Mouse (Mus musculus): Measurements from ENCODE around the gene Mdk. TPM values are rescaled to one million over a fixed set of nuclear protein-coding genes. Genes with fewer than 3 reads are reported as not detected.

Mdk gene
- polyA plus RNA-seq, 1 experiment: 3.1 TPM

DNA sequence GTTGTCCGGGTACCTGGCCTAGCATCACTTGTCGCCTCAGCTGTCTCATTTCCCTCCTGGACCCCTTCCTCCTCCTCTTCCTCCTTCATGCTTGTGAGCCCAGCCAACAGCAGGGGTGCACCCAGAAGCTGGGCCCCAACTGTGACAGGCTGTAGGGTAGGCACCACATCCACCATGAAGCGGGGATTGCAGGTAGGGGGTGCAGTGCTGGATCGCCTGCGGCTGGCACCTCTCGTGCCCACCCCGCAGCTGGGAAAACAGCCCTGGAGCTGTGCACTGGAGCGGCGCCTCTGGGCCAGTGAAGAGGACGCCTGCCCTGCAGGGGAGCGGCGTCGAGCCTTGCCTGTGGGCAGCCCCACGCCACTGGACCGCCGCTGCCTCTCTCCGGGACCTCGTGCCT, 13.4 kb upstream of the Mdk start, which contains the start of gene Gm9821:
Gm9821 (plus strand) TSS at position 221 of the 400 bp plus-strand sequence.
- H3K36me3 ChIP-seq (ENCODE audit: control insufficient read depth, insufficient read depth, low read length): peaks cover 21% of the 10 kb centered on the region
- H3K27ac ChIP-seq (ENCODE audit: insufficient read depth, low read length): no peak within 1 kb of the TSS
- 94% methylated on average over 18 of the region's 18 CpGs for WGBS
- H3K4me3 ChIP-seq (ENCODE audit: extremely low read depth, insufficient read depth, insufficient read length): no peak within 1 kb of the TSS
- H3K27me3 ChIP-seq (ENCODE audit: control insufficient read depth, insufficient read depth, low read length): no peaks in the 10 kb centered on the region
- TF ChIP-seq POLR2A (IDR thresholded peaks at IDR 0.05; ENCODE audit: low read depth, low read length) (no peak), CTCF (IDR thresholded peaks at IDR 0.05; ENCODE audit: extremely low read depth, insufficient read depth, insufficient read length, insufficient replicate concordance) (no peak)
- no peak for DNase-seq (ENCODE audit: low read depth in 1 of 2, low spot score in 2 of 2)
- H3K4me1 ChIP-seq (ENCODE audit: control insufficient read depth, insufficient read depth, insufficient read length): peaks cover 48% of the 10 kb centered on the region

DNA sequence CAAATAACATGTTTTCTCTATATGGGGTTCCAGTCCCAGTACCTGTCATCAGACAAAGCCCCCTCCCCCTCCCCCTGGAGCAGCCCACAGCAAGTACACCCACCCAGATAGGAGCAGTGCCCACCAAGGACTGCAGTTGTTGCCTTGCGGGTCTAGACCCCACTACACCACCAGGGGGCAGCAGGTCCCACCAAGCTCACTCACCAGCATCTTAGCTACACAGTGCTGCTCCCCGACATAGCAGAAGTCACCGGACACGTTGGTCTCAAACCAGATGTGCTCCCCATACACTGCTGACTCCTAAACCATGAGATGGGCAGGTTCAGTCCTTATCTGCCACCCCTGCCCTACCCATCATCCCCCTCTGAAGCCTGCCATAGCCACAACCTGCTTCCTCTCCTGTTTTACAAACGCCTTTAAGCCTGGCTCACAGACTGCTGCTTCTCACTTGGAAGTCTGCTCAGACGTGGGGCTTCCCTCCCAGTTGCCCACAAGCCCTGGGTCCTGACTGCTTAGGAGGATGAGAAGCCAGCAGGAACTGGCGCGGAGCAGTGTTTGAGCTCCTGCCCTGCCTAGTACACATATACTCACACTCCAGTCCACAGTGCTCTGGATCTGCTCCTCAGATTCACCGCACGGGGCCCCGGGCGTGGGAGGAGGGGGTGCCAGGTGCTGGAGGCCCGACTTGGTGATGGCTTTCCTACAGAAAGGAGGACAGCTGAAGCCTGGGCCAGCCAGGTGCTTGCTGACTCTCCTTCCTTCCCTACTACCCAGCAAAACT, 12.3 kb upstream of the Mdk start:
- no peak overlapping the region for H3K27ac ChIP-seq (ENCODE audit: insufficient read depth, low read length)
- DNase-seq (ENCODE audit: low read depth in 1 of 2, low spot score in 2 of 2): peak; percentile 47 to 77

DNA sequence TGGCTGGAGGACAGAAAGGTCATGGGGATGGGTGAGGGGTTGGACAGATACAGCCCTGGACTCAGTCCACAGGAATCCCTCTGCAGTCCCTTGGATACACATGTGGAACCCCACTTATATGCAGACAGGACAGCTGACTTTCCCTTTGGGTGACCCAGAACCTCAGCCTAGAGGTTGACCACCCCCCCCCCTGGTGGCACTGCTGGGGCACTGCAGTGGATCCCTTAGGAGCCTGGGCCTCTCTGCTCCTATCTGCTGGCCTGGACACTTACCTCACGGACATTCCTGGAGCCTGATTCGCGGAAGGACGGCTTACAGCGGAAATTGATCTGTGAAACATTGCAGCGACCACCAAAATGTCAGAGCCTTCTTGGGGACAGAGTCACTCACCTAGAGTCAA, 10.3 kb upstream of the Mdk start:
- 94% methylated on average over 6 of the region's 6 CpGs for WGBS
- H3K4me1 ChIP-seq (ENCODE audit: control insufficient read depth, insufficient read depth, insufficient read length): peaks cover 19% of the 10 kb centered on the region
- no peak overlapping the region for H3K4me3 ChIP-seq (ENCODE audit: extremely low read depth, insufficient read depth, insufficient read length)
- H3K36me3 ChIP-seq (ENCODE audit: control insufficient read depth, insufficient read depth, low read length): peaks cover 51% of the 10 kb centered on the region
- no peaks in the 10 kb centered on the region for H3K27me3 ChIP-seq (ENCODE audit: control insufficient read depth, insufficient read depth, low read length)
- no peak for DNase-seq (ENCODE audit: low read depth in 1 of 2, low spot score in 2 of 2)
- TF ChIP-seq CTCF (IDR thresholded peaks at IDR 0.05; ENCODE audit: extremely low read depth, insufficient read depth, insufficient read length, insufficient replicate concordance): peak; percentile 23; the same call in 1 of the 2 replicates
- no peak for TF ChIP-seq POLR2A (IDR thresholded peaks at IDR 0.05; ENCODE audit: low read depth, low read length)
- no peak overlapping the region for H3K27ac ChIP-seq (ENCODE audit: insufficient read depth, low read length)

More for the DNA sequence above, 12.3 kb upstream of the Mdk start:
- TF ChIP-seq POLR2A (IDR thresholded peaks at IDR 0.05; ENCODE audit: low read depth, low read length) (no peak), CTCF (IDR thresholded peaks at IDR 0.05; ENCODE audit: extremely low read depth, insufficient read depth, insufficient read length, insufficient replicate concordance) (peak; percentile 89)
- Histone ChIP-seq H3K27me3 (ENCODE audit: control insufficient read depth, insufficient read depth, low read length) (no peaks in the 10 kb centered on the region), H3K4me3 (ENCODE audit: extremely low read depth, insufficient read depth, insufficient read length) (no peak overlapping the region), H3K4me1 (ENCODE audit: control insufficient read depth, insufficient read depth, insufficient read length) (peaks cover 38% of the 10 kb centered on the region), H3K36me3 (ENCODE audit: control insufficient read depth, insufficient read depth, low read length) (peaks cover 32% of the 10 kb centered on the region)
- WGBS: 41% methylated on average over 13 of the region's 13 CpGs

DNA sequence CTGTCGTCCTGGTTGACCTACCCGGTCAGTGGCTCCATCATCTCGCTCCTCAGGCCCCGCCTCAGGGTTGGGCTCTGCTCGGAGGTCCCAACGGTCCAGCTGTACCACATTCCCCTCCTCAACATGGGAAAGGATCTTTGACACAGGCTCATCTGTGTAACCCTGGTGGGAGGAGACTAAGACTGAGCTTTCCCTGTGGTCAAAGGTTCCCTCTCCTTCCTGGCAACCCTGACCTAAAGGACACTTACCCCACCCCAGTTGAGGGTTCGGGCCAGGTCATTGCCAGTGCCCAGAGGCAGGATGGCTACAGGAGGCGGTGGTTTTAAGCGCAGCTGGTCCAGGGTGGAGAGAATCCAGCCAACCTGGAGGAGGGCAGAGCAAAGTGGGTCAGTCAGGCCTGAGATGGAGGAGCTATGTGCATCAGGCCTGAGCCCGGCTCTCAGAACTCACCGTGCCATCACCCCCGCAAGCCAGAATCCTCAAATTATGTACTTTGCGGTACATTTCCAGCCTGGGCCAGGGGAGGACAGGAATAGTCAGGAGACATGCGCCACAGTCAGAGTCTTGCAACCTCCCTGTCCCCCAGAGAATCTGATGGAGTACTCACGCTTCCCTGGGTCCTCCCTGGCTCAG, 7.3 kb upstream of the Mdk start:
- no peak overlapping the region for H3K27ac ChIP-seq (ENCODE audit: insufficient read depth, low read length)
- no peak for TF ChIP-seq POLR2A (IDR thresholded peaks at IDR 0.05; ENCODE audit: low read depth, low read length)
- TF ChIP-seq CTCF (IDR thresholded peaks at IDR 0.05; ENCODE audit: extremely low read depth, insufficient read depth, insufficient read length, insufficient replicate concordance): no peak

DNA sequence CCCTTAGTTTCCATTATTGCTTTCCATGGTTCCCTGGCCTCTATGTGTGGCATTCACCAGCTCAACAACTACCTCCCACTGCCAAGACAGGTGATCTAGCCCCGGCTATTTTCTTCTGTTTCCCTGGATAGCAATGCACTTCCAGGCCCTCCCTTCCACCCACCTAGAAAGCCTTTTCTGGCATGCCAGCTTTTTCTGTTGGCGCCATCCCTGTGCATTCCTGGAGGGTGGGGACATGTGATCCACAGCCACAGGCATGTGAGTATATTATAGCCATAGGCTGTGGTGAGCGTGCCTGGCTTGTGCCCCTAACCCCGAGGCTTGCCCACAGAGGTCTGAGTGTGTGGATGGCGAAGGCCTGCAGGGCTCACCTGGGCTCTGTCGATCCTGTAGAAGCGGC, 4.1 kb upstream of the Mdk start:
- Histone ChIP-seq H3K36me3 (ENCODE audit: control insufficient read depth, insufficient read depth, low read length) (peaks cover 73% of the 10 kb centered on the region), H3K27ac (ENCODE audit: insufficient read depth, low read length) (no peak overlapping the region), H3K4me3 (ENCODE audit: extremely low read depth, insufficient read depth, insufficient read length) (no peak overlapping the region), H3K27me3 (ENCODE audit: control insufficient read depth, insufficient read depth, low read length) (0 out of 2 replicates have a peak, but pooled peaks cover 2% of the 10 kb centered on the region), H3K4me1 (ENCODE audit: control insufficient read depth, insufficient read depth, insufficient read length) (peaks cover 8% of the 10 kb centered on the region)
- TF ChIP-seq CTCF (IDR thresholded peaks at IDR 0.05; ENCODE audit: extremely low read depth, insufficient read depth, insufficient read length, insufficient replicate concordance): no peak
- TF ChIP-seq POLR2A (IDR thresholded peaks at IDR 0.05; ENCODE audit: low read depth, low read length): no peak
- 92% methylated on average over 7 of the region's 7 CpGs for WGBS
- no peak for DNase-seq (ENCODE audit: low read depth in 1 of 2, low spot score in 2 of 2)

More for the DNA sequence above, 7.3 kb upstream of the Mdk start:
- no peak overlapping the region for H3K4me3 ChIP-seq (ENCODE audit: extremely low read depth, insufficient read depth, insufficient read length)
- DNase-seq (ENCODE audit: low read depth in 1 of 2, low spot score in 2 of 2): no peak
- H3K4me1 ChIP-seq (ENCODE audit: control insufficient read depth, insufficient read depth, insufficient read length): peaks cover 2% of the 10 kb centered on the region; the same call in 1 of the 2 replicates
- WGBS: 93% methylated on average over 15 of the region's 15 CpGs
- peaks cover 71% of the 10 kb centered on the region for H3K36me3 ChIP-seq (ENCODE audit: control insufficient read depth, insufficient read depth, low read length)
- H3K27me3 ChIP-seq (ENCODE audit: control insufficient read depth, insufficient read depth, low read length): no peaks in the 10 kb centered on the region

DNA sequence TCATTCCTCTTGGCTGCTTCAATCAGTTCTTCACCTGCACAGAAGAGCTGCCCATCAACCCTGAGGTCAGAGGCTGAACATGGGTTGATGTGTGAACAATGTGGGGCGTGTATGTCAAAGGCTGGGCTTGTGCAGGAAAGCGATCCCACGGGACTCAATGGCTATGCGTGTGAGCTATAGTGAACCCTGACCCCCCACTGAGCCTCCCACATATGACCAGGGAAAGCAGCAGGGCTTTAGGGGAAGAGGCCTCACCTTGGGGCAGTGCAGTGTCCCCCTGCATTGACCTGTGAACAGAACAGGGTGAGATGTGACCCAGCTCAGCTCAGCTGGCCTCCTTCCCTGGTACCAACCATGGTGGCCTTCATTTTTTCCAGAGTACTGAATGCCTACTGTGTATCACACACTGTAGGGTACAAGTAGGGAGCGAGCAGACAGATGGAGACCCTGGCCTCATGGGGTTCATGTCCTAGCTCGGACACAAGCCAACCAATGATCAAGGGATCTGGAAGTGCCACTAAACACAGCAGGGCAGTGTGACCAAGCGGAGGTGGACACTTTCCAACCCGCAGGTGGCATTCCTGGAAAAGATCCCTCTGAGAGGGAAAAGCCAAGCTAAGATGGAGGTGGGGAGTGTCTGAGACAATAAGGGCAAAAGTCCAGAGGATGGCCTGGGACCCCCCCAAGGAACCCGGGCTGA, 2.9 kb upstream of the Mdk start:
- Histone ChIP-seq H3K4me3 (ENCODE audit: extremely low read depth, insufficient read depth, insufficient read length) (no peak overlapping the region), H3K27me3 (ENCODE audit: control insufficient read depth, insufficient read depth, low read length) (peaks cover 4% of the 10 kb centered on the region; the same call in 1 of the 2 replicates), H3K36me3 (ENCODE audit: control insufficient read depth, insufficient read depth, low read length) (peaks cover 64% of the 10 kb centered on the region), H3K4me1 (ENCODE audit: control insufficient read depth, insufficient read depth, insufficient read length) (peaks cover 8% of the 10 kb centered on the region), H3K27ac (ENCODE audit: insufficient read depth, low read length) (no peak overlapping the region)
- WGBS: 88% methylated on average over 9 of the region's 9 CpGs
- TF ChIP-seq POLR2A (IDR thresholded peaks at IDR 0.05; ENCODE audit: low read depth, low read length): no peak
- TF ChIP-seq CTCF (IDR thresholded peaks at IDR 0.05; ENCODE audit: extremely low read depth, insufficient read depth, insufficient read length, insufficient replicate concordance): no peak
- DNase-seq (ENCODE audit: low read depth in 1 of 2, low spot score in 2 of 2): no peak
